Mouse (Mus musculus) cerebellum, adult 2 months (tissue): Measurements from ENCODE around the gene Fbxo10.
"Not testable (repeated sequence)": the region's sequence is repeated elsewhere in the genome, so short reads cannot be mapped to it uniquely, and the experiment has no call there.

Experiments
- CTCF ChIP-seq: fragments of 200-500 bp; IDR thresholded peaks from 2 replicates; pipeline ENCODE4 v1.5.1; 2011; ENCODE audit warnings: low read depth, mild to moderate bottlenecking, control low read depth, low read length, moderate library complexity, borderline replicate concordance; ENCODE audit not compliant: insufficient read depth
- POLR2A ChIP-seq: fragments of 200-500 bp; IDR thresholded peaks from 2 replicates; pipeline ENCODE4 v1.6.1; 2011; ENCODE audit warnings: low read length, control low read depth, borderline replicate concordance; ENCODE audit not compliant: insufficient read depth

- not testable (repeated sequence) for TF ChIP-seq CTCF, POLR2A
These were observed 20.6 kb downstream of the Fbxo10 start for GRCm38 (mm10) chr4:45063836-45064235.
